28 mouse cellular contexts compared by ENCODE assay signal in the genomic region with DNA sequence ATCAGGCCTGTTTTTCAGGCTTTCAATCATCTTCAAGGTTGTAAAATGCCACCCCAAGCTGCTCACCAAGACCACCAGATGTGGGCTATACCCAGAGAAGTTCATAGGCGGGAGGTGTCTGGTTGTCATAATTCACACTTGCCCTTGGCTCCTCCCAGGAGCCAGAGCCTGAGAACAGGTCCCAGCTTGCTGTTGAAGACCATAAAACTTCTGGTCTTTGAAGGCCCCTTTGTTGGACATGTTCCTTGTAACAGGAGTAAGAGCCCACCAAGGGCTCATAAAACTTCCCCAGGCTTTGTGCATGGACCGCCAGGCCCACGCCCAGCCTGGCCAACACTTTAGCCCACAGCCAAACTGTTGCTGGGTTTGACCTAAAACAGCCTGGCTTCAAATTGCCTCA.
DNase-seq lines count a peak whose midpoint lies in the region; ATAC-seq and TF ChIP-seq lines count a peak whose summit lies in the region.
"Had no signal": no experiment of that assay in that cellular context is flagged by ENCODE, and none has a peak within 500 bp of the region (broad histone marks: within the 10 kb centered on the region; RNA-seq: fewer than 3 reads in every experiment).

No protein-coding gene starts in this region.

- no peak overlapping the region for H3K4me3 ChIP-seq in limb, embryonic 11.5 days (ENCODE audit: low read depth, low read length)
- H3K4me3 ChIP-seq in limb, embryonic 14.5 days (replicated peaks; ENCODE audit: low read length), result no peak overlapping the region
- H3K4me3 ChIP-seq in left cerebral cortex, adult 2 months, result no peak overlapping the region
- H3K4me3 ChIP-seq: forebrain, embryonic 10.5 days; forebrain, embryonic 13.5 days; heart, adult 2 months; heart, embryonic 10.5 days; hindbrain, embryonic 10.5 days had no signal

- intact Hi-C loops in left cerebral cortex, adult 2 months (cut with DNase I), result no loop called here
- intact Hi-C loops in heart, postnatal 10 days (cut with DNase I), result no loop called here

- no peak for TF ChIP-seq CTCF in left cerebral cortex, adult 2 months (IDR thresholded peaks at IDR 0.05)

- ATAC-seq in limb, embryonic 11.5 days (ENCODE audit: insufficient number of reproducible peaks, low FRiP score, low TSS enrichment, low read depth), result peak; percentile 86
- ATAC-seq in limb, embryonic 14.5 days (ENCODE audit: low FRiP score, low read depth), result peak; percentile 34; the same call in 1 of the 2 replicates
- ATAC-seq: forebrain, embryonic 13.5 days; forebrain, embryonic 16.5 days; hindbrain, postnatal 0 days; intestine, postnatal 0 days; Patski had no signal

- no peak overlapping the region for H3K27ac ChIP-seq in limb, embryonic 11.5 days (replicated peaks; ENCODE audit: low read depth, low read length)
- no peak overlapping the region for H3K27ac ChIP-seq in limb, embryonic 14.5 days (replicated peaks; ENCODE audit: low read depth, low read length)
- H3K27ac ChIP-seq in left cerebral cortex, adult 2 months, result no peak overlapping the region
- H3K27ac ChIP-seq: forebrain, embryonic 10.5 days; forebrain, embryonic 13.5 days; heart, adult 2 months; heart, embryonic 10.5 days; hindbrain, embryonic 10.5 days; hindbrain, embryonic 14.5 days; hindbrain, postnatal 0 days had no signal

- no peaks in the 10 kb centered on the region for H3K9me3 ChIP-seq in limb, embryonic 11.5 days (ENCODE audit: control insufficient read depth, low read length)
- H3K9me3 ChIP-seq in limb, embryonic 14.5 days (ENCODE audit: control insufficient read depth, low read length), result no peaks in the 10 kb centered on the region
- H3K9me3 ChIP-seq: forebrain, embryonic 10.5 days; forebrain, embryonic 13.5 days; G1E; heart, embryonic 10.5 days; hindbrain, embryonic 10.5 days had no signal

- no peak overlapping the region for H3K9ac ChIP-seq in limb, embryonic 11.5 days (ENCODE audit: low read length)
- H3K9ac ChIP-seq in limb, embryonic 14.5 days (ENCODE audit: low read depth, low read length, severe bottlenecking), result no peak overlapping the region
- H3K9ac ChIP-seq: forebrain, embryonic 13.5 days; hindbrain, embryonic 14.5 days had no signal

- H3K4me2 ChIP-seq in limb, embryonic 11.5 days (ENCODE audit: low read depth, severe bottlenecking), result no peak overlapping the region
- no peak overlapping the region for H3K4me2 ChIP-seq in limb, embryonic 14.5 days (replicated peaks; ENCODE audit: low read depth, low read length, severe bottlenecking)
- H3K4me2 ChIP-seq: forebrain, embryonic 13.5 days; hindbrain, embryonic 14.5 days had no signal

- H3K4me1 ChIP-seq in limb, embryonic 11.5 days (ENCODE audit: control insufficient read depth, insufficient read depth, low read length), result no peaks in the 10 kb centered on the region
- H3K4me1 ChIP-seq in limb, embryonic 14.5 days (ENCODE audit: control insufficient read depth, insufficient read depth, low read length), result no peaks in the 10 kb centered on the region
- H3K4me1 ChIP-seq: forebrain, embryonic 10.5 days; forebrain, embryonic 13.5 days; heart, embryonic 10.5 days; hindbrain, embryonic 10.5 days had no signal

- H3K36me3 ChIP-seq in limb, embryonic 11.5 days (ENCODE audit: control insufficient read depth, insufficient read depth, low read length), result no peaks in the 10 kb centered on the region
- no peaks in the 10 kb centered on the region for H3K36me3 ChIP-seq in limb, embryonic 14.5 days (ENCODE audit: control insufficient read depth, insufficient read depth, low read length)
- H3K36me3 ChIP-seq: forebrain, embryonic 10.5 days; G1E; heart, embryonic 10.5 days; hindbrain, embryonic 10.5 days had no signal

- no peak for TF ChIP-seq POLR2A in limb, embryonic 14.5 days (IDR thresholded peaks at IDR 0.05; ENCODE audit: borderline replicate concordance, extremely low read depth, insufficient read depth, insufficient read length)

- peak; percentile 12 for DNase-seq in embryo, embryonic 11 days
- DNase-seq in embryo, embryonic 9.5 days (ENCODE audit: extremely low spot score), result no peak
- peak; percentile 48 for DNase-seq in limb, embryonic 11.5 days (ENCODE audit: low spot score)
- peak; percentile 52 for DNase-seq in limb, embryonic 14.5 days (ENCODE audit: low spot score)
- DNase-seq in left cerebral cortex, adult 2 months (ENCODE audit: extremely low spot score in 1 of 2, low spot score in 2 of 2), result no peak
- no peak for DNase-seq in heart, postnatal 10 days
- DNase-seq in frontal cortex, postnatal 10 days (ENCODE audit: low spot score in 2 of 2), result no peak
- DNase-seq: adrenal gland, postnatal 14 days; B cell, adult 2 months; cerebellum, adult 11-12 months; cerebellum, adult 8-10 months; cerebellum, postnatal 10 days; cerebellum, postnatal 36 days; gastrocnemius, postnatal 10 days; gastrocnemius, postnatal 36 days; heart, adult 2 months; heart, postnatal 36 days had no signal

- H3K27me3 ChIP-seq in limb, embryonic 11.5 days (ENCODE audit: control insufficient read depth, insufficient read depth, low read length), result no peaks in the 10 kb centered on the region
- H3K27me3 ChIP-seq in limb, embryonic 14.5 days (ENCODE audit: control insufficient read depth, insufficient read depth, low read length), result no peaks in the 10 kb centered on the region
- H3K27me3 ChIP-seq: CH12.LX; forebrain, embryonic 13.5 days; Patski had no signal

- 28% methylated on average over 3 of the region's 3 CpGs for WGBS in limb, embryonic 11.5 days
- 28% methylated on average over 3 of the region's 3 CpGs for WGBS in limb, embryonic 14.5 days

Comparison
In these comparisons a context has a peak if more than half of its experiments do, and no peak if none do; other contexts are left out.
1. DNase-seq: peak in embryo, embryonic 11 days (single experiment), limb, embryonic 11.5 days (single experiment) and limb, embryonic 14.5 days (single experiment); none in embryo, embryonic 9.5 days (single experiment), left cerebral cortex, adult 2 months (0 of 2), heart, postnatal 10 days (0 of 2) and frontal cortex, postnatal 10 days (0 of 2).